Mouse (Mus musculus) heart, postnatal 25 days (tissue): ENCODE measurements around the gene Cdkl5. TPM values are rescaled to one million over a fixed set of nuclear protein-coding genes. Genes with fewer than 3 reads are reported as not detected.
A peak's percentile ranks its signal among the peaks of the same experiment; 100 is the strongest.

Source experiments
- DNase-seq: peaks from one replicate; pipeline ENCODE4 v3.0.0; 2022; ENCODE audit warnings: low spot score
- intact Hi-C: fragments of 180-260 bp; cut with DNase I; formaldehyde crosslinking; loops from one replicate; pipeline ENCODE4 v1.15.1; 2025
- total RNA-seq, 2 experiments: library from RNA; stranded (reverse); gene quantifications; 2 replicates each; pipeline ENCODE4 v1.2.3; 2021

The Cdkl5 gene
- total RNA-seq, 2 experiments from 2014 or later = 5.6 to 6.6 TPM

DNA sequence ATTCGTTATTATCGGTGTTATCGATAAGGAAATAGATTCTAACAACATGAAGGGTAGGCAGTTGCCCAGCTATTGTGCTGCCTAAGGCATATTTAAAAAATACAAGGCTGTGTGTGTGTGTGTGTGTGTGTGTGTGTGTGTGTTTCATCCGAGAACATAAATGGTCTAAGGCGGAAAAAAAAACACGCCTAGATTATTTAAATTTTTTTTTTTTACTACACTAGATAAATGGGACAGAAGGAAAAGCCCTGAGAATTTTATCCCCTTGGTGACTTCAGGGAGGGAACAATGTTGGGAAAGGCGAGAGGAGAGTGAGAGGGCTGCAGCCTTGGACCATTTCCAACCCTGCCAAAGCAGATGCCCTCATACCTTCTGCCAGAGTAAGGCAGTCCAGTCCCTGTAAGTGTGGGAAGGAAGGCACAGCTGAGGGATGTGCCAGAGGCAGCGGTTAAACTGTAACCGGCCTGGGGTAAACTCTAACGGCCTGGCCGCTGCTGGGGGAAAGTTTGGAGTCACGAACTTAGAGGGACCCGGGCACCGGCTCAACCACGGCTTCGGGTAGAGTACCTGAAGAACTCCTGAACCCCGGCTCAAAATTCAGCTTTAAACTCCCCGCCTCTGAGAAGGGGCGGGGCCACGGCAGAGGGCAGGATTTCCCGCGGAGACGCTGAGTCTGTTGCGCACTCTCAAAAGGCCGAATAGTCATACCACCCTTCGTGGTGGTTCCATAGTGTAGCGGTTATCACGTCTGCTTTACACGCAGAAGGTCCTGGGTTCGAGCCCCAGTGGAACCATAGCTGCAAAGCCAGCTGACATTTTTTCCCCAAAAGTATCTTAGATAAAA, 228.9 kb downstream of the Cdkl5 start:
- intact Hi-C loops = loop anchor here (5.0 to 10.0 kb wide), 3 partner anchors 161 to 631 kb away; partner anchors contain the start of gene Pdha1

DNA sequence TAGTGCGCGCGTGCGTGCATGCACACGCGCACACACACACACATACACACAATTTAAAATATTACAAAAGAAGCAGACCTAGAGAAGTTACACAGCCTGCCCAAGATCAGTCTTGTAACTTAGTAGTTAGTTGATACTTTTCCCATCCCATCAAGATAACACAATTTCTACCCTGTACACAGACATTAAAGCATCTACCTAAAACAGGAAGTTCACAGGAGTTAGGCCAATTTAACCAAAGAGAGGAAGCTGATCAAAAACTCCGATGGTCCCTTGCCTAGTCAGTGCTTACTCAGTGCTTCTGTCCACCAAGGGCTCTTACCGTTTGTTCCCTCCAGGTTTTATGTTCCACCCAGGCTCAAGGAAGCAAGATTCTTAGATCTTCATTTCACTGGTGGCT, 243.7 kb downstream of the Cdkl5 start:
- intact Hi-C loops = no loop called here
- no peak for DNase-seq

More for the DNA sequence above, 228.9 kb downstream of the Cdkl5 start:
- DNase-seq = peak; percentile 76

DNA sequence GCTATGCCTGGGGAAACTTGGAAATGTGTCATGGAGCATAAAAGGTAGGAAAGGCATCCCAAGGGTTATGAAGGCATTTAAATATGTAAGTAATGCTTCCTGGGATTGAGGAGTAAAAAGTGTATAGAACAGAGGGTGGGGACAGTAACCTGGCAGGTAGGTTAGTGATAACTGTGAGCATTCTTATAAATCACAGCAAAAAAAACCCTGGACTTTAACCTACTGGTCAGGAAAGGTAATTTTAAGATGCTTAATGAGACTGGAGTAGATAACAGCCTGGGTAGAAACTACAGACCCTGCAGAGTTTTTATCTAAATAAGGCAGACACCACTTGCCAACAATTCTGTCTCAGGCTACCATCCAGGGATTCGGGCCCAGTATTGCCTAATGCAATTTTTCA, 245.9 kb downstream of the Cdkl5 start:
- intact Hi-C loops = no loop called here
- no peak for DNase-seq

DNA sequence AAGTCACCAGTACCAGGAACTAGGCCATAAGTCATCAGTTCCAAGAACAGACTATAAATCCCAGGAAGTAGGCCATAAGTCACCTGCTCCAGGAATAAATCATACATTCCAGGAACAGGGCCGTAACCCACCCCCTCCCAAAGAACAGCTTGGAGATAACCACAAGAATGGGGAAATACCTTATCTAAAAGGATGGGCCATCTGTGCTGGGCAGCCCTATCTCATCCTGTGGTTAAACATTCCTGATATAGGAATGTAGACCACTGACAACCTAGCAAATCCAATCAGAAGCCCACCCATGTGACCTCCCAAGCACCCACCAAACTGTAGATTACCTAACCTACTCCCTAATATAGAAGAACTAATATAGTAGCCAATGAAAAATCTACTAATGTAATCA, 249.1 kb downstream of the Cdkl5 start:
- no peak for DNase-seq
- intact Hi-C loops = no loop called here

DNA sequence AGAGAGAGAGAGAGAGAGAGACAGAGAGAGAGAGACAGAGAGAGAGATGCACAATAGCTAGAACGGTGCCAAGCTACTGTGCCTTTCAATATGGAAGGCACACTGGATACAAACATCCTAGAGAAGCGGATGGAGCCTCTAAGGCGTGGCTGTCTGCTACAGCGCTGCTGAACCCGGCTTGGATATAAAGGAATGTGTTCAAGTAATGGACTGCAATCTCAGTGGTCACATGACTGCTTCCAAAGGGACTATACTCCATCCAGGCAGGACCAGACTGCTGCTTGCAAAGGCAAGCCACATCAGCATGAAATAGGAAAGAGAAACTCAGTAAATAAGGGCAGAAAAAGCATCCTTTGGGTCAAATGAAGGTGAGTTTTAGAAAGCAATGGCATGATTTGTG, 258.9 kb downstream of the Cdkl5 start, which contains the start of gene Ppef1:
Gene Ppef1, minus strand, starts transcription at position 116 of the 400 bp plus-strand sequence.
- intact Hi-C loops = no loop called here
- no peak for DNase-seq

Other genes starting within 250 kb of the Cdkl5 start
- under 1 TPM; 0.17 to 0.26 TPM for gene Rs1, start 226.7 kb downstream of the Cdkl5 start, total RNA-seq
- not detected for gene Gja6, start 87.7 kb downstream of the Cdkl5 start, total RNA-seq
- gene Scml2, start 122.5 kb upstream of the Cdkl5 start, total RNA-seq = under 1 TPM; 0.62 to 0.78 TPM